Mouse (Mus musculus) adrenal gland, postnatal 36 days (tissue): ENCODE data around the gene Basp1. TPM values are rescaled to one million over a fixed set of nuclear protein-coding genes. Genes with fewer than 3 reads are reported as not detected.
"Not testable (repeated sequence)": the region's sequence is repeated elsewhere in the genome, so short reads cannot be mapped to it uniquely, and the experiment has no call there.

Experiments used
- DNase-seq, 2 experiments: peaks; one replicate each; pipeline ENCODE4 v3.0.0; 2021; ENCODE audit warnings: mixed read lengths in 1 of 2
- long read RNA-seq, 2 experiments: library from polyadenylated mRNA; stranded (forward); transcript quantifications; one replicate each; pipeline ENCODE4 v2.0.0; 2021; ENCODE audit warnings: borderline sequencing depth in 2 of 2
- total RNA-seq, 2 experiments: library from RNA; stranded (reverse); gene quantifications; 2 replicates each; pipeline ENCODE4 v1.2.3; 2021

The Basp1 gene
- total RNA-seq, result 1 to 10 TPM; 4.4 to 7.2 TPM
- long read RNA-seq, experiment 1, transcript Basp1-201 (2 exons, 1,855 nt), result major isoform, 10 of 11 reads
- long read RNA-seq, experiment 1, partial matches to known transcripts, result 0 of 11 reads
- long read RNA-seq, experiment 1, other reads (novel, unspliced or antisense), result 1 of 11 reads
- long read RNA-seq, experiment 2, partial matches to known transcripts, result 0 of 3 reads
- long read RNA-seq, experiment 2, other reads (novel, unspliced or antisense), result 0 of 3 reads

DNA sequence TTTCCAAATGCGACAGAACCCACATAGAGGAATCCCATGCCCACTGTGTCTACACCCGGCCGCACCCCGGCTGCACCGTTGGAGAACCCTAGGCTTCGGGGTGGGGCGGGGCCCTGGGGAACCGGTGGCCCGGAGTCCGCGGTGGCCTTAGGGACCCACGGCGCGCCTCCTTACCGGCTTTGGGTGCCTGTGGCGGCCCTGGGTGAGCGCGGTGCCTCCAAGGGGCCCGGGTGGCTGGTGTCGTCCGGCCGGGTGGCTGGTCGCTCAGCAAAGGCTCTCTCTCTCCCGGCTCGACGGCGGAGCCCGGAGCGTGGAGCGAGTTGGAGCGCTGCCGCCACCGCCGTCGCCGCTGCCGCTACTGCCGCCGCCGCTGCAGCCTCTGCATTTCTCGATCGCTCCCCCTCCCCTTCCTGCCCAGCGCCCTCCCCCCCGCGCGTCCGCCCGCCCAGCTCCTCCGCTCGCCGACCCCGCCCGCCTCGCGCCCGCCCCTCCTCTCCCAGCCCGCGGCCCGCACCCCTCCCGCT, at the start of gene Basp1:
TSS of gene Basp1 (minus strand) at position 387 of the 524 bp plus-strand sequence.
- DNase-seq, result peak; percentile 40 to 57

DNA sequence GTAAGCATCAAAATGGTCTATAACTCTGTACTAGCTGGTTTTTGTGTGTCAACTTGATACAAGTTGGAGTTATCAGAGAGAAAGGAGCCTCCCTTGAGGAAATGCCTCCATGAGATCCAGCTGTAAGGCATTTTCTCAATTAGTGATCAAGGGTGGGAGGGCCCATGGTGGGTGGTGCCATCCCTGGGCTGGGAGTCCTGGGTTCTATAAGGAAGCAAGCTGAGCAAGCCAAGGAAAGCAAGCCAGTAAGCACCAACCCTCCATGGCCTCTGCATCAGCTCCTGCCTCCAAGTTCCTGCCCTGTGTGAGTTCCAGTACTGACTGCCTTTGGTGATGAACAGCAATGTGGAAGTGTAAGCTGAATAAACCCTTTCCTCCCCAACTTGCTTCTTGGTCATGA, 49.5 kb upstream of the Basp1 start:
- DNase-seq, result not testable (repeated sequence)

DNA sequence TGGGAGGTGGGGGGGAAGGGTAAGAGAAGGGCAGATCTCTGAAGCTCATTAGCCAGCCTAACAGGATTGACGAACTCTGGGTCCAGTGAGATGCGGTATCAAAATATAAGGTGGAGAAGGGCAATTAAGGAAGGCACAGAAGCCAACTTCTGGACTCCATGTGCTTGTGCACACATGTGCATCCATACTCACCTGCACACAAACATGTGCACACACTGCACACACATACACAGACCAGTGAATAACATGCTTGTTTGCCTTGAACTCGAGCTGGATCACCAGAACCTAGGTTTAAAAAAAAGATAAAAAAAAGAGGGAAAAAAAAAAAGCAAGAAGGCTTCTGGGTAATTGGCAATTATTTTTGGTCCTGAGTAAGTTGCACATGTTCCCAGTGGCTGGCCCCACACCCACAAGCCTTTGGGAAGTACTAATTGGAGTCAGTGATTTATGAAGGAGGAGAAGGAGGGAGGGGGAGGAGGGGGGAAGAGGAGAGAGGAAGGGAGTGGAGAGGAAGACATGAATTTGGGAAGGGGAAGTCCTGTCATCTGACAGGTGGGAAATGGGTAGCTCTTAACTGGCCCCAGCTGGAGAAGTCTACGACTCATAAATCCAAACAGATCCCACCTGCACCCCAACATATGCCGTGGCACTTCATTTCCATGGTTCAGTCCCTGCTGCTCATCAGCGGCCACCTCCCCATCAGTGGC, 48.6 kb upstream of the Basp1 start:
- DNase-seq, result no peak

DNA sequence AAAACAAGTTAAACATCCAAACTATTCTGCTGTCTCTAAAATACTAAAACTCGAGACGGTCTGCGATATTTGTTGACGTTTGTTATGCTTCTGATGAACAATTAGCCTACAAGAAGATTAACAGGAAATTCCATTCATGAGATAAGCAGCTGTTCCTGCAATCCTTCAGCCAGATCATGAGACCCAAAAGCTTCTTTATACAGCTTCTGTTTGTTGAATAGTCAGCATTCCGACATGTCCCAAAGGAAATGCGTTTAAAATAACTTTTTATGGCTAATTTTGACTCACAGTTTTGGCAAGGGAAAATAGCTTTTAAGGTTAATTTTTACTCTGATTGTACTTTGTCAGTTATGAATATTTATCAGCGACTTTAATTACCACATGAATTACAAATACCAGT, 46.3 kb upstream of the Basp1 start:
- DNase-seq, result no peak

DNA sequence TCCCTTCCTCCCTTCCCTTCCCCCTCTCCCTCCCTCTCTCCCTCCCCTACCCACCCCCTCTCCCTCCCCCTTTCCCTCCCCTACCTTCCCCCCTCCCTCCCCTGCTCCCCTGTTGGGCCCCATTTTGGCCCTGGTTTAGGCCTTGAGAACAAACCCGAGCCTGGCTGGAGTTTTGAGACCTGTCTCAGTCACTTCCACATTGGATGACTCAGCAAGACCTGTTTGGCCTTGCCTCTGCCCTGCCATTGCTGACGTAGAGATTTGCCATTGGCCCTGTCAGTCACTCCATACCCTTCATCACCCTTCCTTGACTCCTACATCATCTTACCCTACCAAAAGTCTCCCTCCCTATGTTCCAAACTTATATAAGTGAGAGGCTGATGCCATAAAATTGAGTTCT, 43.9 kb upstream of the Basp1 start:
- no peak for DNase-seq

DNA sequence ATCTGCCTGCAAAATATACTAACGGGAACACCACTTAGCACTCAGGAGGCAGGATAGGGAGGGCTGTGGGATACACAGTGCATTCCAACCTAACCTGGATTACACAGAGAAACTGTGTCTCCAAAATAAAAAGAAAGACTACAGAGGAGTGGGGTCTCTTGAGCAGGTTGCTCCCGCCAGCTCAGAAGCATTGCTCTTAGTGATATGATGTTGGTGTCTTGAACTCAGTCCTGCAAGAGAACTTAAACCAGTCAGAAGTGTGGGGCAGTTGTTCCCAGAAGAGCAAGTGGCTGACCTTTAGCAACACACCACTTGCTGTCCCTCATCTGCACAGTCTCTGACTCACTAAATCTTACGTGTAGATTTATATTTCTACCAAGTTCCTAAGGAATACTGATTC, 40.0 kb upstream of the Basp1 start:
- DNase-seq, result no peak

DNA sequence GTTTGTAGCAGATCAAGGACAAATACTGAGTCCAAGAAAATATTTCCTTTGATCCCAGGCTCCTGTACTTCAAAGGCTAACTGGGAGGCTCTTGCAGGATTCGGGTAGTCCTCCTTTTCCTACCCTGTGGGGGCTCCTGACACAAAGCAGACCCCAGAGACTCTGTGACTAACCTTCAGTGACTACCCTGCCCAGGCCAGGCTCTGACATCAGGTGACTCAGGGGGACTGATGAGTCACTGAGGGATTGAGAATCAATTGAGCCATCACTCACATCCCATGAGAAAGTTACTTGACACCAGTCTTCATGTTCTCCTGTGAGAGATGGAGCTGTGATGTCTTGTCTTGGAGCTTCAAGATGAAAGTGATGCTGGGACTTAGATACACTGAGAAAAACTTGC, 35.8 kb upstream of the Basp1 start:
- DNase-seq, result peak; percentile 40 to 44

DNA sequence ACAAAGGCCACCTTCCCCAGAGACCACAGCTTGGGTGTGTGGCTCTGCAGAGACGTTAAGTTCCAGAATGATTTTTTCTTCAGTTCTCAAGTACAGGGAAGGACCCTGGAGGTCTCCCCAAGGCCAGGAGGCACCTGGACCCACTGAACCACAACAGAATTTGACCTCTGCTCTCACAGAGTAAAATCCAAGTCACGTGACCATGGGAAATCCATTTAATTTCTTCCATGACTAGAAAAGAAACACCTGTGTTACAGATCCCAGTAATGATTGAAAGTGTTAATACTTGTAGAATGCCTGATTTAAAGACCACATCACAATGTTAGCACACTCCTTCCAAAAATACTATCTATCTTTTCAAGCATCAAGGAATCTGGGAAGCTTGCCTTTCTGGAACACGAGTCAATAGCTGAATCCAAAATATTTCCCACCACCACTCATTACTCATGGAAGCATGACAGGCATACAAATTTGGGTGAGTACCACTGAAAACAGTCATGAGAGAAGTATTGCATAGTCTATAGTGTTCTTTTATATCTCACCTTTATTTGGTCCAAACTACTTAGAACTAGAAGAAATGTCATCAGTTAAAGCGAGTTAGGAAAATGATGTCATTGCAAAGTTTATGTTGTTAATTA, 35.3 kb upstream of the Basp1 start:
- no peak for DNase-seq

DNA sequence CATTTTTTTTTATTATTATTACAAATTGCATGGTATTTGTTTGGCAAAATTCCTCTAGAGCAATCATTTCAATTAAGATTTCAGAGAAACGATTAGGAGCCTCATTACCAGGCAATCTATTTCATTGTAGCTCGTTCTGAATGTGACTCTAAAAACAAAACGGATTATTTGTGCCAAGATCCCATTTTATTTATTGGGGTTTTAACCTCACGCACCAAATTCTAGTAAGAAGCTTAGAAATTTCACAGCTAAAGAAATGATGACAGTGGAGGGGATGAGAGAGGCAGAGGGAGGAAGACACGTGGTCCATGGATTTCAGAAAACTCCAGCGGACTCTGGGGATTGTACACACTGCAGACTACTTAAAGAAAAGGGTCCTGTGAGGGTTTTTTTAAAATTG, 33.6 kb upstream of the Basp1 start:
- no peak for DNase-seq

DNA sequence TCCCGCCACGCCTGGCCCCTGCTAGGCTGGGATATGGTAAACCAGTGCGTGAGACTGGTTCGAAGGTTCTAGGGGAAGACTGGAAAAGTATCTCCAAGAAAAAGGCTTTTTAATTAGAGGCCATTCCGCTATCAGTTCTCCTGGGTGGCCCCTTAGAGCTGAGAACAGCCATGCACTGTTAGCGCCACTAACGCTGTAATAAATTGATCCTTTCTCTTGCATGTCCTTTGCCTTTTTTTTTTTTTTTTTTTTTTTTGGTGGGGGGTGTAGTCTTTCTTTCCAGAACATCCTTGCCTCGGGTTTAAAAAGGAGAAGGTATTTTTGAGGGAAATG, 32.6 kb upstream of the Basp1 start:
- no peak for DNase-seq

DNA sequence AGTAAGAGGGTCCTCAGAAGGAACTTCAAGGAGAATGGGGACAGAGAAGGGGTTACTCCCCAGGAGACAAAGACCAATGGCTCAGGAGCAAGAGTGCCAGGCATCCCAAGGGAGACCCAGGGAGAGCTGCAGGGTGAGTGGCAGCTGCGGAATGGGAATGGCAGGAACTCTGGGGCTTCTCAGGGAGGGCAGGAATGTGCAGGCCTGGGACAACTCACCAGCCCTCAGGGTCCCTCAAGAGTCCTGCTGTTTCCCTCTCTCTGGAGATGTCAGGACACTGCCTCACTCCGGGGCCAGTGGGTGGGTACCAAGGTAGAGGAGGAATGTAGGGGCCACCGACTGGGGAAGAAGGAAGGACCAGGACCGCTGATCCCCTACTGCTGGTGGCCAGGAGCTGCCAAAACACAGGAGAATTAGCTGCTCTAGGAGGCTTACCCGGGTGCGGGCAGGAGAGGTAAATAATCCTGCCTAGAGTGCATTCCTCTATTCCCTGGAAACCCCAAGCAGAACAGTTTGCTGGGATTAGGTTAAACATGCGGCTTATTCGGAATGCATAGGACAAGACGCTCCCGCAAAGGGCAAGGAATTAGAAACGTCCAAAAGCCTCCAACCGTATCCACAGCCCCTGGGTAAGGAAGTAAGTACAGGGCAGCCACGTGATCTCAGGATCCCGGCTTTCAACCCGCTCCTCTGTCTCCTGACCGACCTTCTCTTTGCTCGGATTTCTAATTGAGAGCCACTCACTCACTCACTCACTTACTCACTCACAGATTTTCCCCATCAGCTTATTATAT, 32.0 kb upstream of the Basp1 start:
- DNase-seq, result no peak

DNA sequence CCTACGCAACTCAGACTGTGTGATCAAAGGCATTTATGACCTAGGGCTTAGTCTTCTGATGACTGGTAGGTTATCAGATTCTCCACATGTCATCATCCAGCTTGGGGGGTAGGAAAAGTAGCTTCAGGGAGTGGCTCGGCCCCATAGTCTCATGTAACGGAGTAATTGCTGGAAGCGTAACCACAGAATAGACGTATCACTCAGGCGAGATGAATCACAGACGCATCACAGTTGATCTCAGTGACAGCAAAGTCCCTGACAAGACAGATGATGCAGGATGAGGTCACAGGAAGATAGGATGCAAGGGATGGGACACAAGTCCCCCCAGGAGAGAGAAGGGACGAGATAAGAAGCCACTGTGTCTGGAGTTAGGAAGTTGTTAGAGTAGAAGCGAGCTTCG, 30.6 kb upstream of the Basp1 start:
- peak; percentile 50 to 55 for DNase-seq

DNA sequence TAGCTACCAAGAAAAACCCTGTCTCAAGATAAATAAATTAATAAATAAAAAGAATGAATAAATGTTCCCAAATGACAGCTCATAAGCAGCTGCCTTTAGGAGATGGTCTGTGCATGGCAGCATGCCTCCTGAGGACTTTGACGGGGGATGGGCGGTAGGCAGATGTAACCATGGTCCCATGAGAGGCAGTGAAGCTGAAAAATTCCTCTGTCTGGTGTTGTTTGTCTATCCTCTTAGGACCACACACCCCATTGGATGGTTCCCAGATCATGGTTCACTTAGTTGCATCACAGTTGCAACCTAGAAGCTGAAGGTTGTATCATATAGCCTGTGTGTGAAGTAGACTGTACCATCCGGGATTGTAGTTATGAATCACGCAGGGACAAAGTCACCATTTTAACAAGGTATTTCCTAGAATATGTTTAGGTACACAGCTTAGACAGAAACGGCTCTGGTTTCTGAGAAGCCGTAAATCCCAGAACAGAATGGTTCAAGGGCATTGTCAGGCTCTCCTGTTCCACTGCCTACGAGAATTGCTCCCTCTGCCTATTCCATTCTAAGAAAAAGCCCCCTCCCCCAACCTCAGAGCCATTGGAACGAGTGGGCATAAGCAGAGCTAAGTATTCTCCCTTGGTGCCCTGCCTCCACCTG, 29.7 kb upstream of the Basp1 start:
- DNase-seq, result no peak

DNA sequence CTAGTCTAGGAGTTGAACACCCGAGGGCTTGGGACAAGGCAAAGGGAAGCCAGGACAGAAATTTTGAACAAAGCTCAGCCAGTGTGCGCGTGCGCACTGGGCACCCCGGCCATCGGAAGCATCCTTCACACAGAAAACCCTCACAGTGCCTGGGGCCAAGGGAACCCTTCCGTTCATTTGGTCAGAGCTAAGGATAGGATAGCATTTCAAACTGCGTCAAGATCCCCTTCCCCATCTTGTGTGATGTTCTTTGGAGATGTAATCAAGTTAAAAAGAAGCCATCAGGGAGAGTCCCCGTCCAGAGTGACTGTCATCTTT, 28.3 kb upstream of the Basp1 start:
- peak in 1 of 2 experiments; percentile 13 for DNase-seq

DNA sequence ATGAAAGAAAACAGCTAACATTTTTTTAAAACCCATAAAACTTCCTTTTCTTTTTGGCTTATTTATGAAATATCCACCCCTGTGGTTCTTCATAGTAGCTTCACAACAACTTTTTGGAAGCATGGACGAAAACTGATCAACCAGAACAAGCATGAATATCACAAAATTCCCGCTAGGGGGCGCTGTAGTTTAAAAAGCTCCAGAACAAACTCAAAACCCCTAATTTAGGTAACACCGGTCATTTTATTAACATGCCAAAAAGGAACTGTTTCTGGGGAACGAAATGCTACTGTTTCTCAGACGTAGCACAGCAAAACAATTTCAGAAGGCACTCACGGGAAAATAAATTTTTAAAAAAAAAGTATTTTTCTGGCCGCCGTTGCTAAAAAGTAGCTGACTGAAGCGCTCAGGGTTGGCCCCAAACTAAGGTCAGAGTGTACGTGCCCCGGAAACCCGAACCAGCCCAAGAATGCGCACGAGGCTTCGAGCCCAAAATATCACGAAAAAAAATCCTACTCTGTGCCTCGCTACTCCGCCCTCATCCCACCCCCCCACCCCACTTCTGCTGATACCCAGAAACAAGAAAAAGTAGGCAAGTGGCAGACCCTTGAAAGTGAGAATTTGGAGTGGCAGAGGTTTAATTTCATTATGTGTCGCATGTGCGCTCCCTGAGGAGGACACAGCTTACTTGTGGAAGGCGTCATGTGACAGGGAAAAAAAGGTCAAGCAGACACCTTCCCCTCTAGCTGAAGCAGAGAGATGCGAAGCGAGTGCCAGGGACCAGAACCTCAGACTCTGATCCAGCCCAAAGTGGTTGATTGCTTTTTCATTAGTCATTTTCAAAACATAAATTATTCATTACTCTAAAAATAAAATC, 27.7 kb upstream of the Basp1 start:
- DNase-seq, result peak; percentile 76 to 81

DNA sequence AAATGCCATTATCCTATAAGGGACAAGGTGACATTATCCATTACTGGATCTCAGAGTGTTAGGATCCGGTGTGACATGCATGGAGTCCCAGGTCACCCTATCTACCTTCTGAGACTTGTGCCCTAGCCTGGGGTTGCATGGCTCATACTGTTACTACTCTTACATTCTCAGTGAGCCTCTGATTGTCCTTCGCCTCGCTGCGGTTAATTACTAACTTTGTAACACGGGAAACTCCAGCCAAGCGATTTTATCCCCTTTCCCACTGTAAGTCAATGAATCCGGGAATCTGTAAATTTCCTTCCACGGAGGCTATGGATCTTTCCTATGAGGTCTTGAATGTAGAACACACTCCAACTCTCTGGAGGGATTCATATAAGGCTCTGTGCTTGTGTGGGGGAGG, 26.8 kb upstream of the Basp1 start:
- no peak for DNase-seq

DNA sequence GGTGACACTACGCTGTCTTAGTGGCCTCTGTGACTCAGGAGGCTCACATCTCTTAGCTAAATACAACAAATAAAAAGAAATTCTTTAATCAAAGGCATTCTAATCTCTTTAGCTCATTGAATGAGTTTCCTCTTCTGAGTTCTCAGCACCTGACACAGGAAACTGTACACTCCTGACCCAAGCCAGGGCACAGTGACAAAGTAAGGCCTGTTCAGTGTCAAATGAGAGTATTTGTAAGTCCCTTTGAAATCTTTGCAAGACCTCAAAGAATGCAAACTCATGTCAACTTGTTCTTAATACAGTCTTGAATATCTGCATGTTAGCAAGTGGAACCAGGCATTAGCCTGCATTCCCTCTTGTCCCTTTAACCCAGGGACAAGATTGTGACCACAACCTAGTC, 18.8 kb upstream of the Basp1 start:
- no peak for DNase-seq

DNA sequence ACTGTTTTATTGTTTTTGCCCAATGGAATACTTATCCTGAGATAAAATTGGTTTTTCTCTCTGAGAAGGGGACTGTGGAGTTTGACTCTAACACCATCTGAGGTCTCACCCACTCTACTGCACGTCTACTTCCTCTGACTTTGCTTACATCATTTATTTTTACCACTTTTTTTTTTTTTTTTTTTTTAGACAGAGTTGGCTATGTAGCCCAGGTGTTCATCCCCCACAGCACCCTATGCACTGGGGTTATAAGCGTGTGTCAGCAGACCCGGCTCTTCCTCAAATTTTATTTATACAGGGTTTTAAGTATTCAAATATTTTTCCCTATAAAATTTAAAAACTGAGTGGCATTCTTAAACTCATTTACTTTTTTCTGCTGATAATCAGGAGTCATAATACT, 16.6 kb upstream of the Basp1 start:
- no peak for DNase-seq

DNA sequence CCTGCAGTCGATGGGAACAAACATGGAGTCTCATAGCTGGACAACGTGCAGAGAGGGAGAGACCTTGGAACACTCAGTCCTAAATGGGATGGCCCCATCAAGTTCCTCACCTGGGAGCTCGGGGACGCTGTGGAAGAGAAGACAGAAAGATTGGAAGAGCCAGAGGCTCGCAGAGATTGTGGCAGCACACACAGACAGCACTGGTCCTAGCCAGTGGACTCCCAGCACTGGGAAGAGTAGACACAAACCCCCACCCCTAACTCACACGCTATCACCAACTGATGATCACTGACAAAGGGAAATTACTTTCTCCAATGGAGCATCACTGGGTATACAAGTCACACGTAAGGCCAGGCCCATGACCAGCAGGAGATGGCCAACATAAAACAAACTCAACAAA, 15.4 kb upstream of the Basp1 start:
- no peak for DNase-seq

DNA sequence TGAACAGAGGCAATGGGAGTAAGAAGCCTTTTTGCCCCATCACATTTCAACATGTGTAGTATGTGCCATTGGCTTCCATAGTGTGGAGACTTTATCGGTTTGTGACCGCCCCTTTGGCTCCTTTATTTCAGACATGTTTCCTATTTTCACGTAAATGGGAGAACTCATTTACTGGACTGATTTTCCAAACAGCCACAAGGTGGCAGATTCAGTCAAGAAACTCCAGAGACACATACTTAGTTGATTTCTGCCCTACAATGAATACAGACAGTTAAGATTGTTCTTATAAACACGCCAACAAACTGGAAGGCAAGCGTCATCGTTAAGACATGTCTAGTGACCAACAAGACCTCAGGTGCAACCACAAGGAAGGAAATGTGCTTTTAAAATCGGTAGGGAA, 15.0 kb upstream of the Basp1 start:
- DNase-seq, result peak; percentile 10 to 37

DNA sequence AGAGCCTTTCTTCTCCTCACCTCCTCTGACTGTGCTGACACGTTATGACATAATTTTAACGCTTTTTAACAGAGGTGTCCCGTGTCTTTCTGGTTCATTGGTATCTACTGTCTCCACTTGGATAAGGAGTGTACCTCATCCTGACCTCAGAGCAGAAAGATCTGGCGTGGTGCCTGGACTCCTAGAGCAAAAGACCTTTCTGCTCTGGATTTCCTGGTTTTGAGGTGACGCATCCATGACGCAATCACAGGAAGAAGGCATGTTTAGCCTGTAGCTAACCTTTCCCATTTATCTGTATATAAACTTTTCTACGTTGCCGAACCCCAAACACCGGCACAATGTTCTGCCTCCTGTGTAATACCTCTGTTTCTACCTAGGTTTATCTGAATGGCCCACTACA, 6.7 kb upstream of the Basp1 start:
- peak in 1 of 2 experiments; percentile 32 for DNase-seq
